Mouse (Mus musculus) spleen, adult 2 months (tissue): ENCODE data around the gene Prss34. TPM values are rescaled to one million over a fixed set of nuclear protein-coding genes. Genes with fewer than 3 reads are reported as not detected.

Source experiments
- DNase-seq, 2 experiments: peaks; one replicate each; pipeline versions ENCODE4 v3.0.0 to v3.0.0-alpha.2; 2012 to 2021; ENCODE audit warnings: low spot score in 2 of 2, low read depth in 1 of 2
- H3K27ac ChIP-seq: fragments of 200-500 bp; 2 replicates; pipeline ENCODE4 v1.5.1; 2012; ENCODE audit warnings: low read length, inconsistent platforms; ENCODE audit not compliant: insufficient read depth
- H3K27me3 ChIP-seq: fragments of 200-500 bp; 2 replicates; pipeline ENCODE4 v1.6.1; 2012; ENCODE audit warnings: mild to moderate bottlenecking, moderate library complexity, low read length, inconsistent platforms; ENCODE audit not compliant: control insufficient read depth, insufficient read depth
- H3K36me3 ChIP-seq: fragments of 200-500 bp; 2 replicates; pipeline ENCODE4 v1.6.1; 2012; ENCODE audit warnings: mild to moderate bottlenecking, low read length, inconsistent platforms; ENCODE audit not compliant: control insufficient read depth, insufficient read depth
- H3K4me1 ChIP-seq: fragments of 200-500 bp; 2 replicates; pipeline ENCODE4 v1.6.1; 2011; ENCODE audit warnings: inconsistent platforms; ENCODE audit not compliant: control insufficient read depth, insufficient read depth, insufficient read length
- H3K4me3 ChIP-seq: fragments of 200-500 bp; 2 replicates; pipeline ENCODE4 v1.5.1; 2011; ENCODE audit warnings: mild to moderate bottlenecking, inconsistent platforms; ENCODE audit not compliant: insufficient read depth, insufficient read length; ENCODE audit errors: extremely low read depth
- CTCF ChIP-seq: fragments of 200-500 bp; IDR thresholded peaks from 2 replicates; pipeline ENCODE4 v1.5.1; 2011; ENCODE audit warnings: mild to moderate bottlenecking, inconsistent platforms; ENCODE audit not compliant: insufficient read depth, insufficient read length, insufficient replicate concordance; ENCODE audit errors: extremely low read depth
- POLR2A ChIP-seq: fragments of 200-500 bp; IDR thresholded peaks from 2 replicates; pipeline ENCODE4 v1.6.1; 2011; ENCODE audit warnings: low read depth, low read length, inconsistent platforms
- WGBS: fragments of 180-500 bp; shearing (Covaris S2); methylation state at CpG from one replicate; pipeline ENCODE4 v1.1.7; 2018; 5-methylcytosine and 5-hydroxymethylcytosine counted together
- polyA plus RNA-seq: library from polyadenylated mRNA; depleted of rRNA; stranded (reverse); fragments of >200 nt; gene quantifications from 2 replicates; pipeline ENCODE4 v1.2.3, GENCODE M21; 2012

The Prss34 gene
- polyA plus RNA-seq, 1 experiment = 2.5 TPM

DNA sequence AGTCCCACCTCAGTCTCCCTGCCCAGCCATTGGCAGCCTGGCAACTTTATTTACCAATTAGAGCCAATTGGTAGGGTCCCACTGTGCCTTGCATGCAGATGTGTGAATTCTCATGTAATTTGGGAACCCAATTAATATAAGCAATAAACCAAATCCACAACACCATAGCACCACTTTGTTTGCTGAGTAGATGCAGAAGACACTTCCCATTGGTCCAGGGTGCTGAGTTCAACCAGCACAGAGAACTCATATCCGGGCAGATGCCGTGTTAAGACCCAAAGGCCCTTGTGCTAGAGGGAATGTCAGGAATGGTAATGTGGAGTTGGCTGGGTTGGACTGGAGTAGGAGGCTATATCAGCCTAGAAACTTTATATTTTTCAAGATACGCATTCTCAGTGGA lies 22.4 kb upstream of the Prss34 start:
- H3K4me1 ChIP-seq = peaks cover 13% of the 10 kb centered on the region; the same call in 1 of the 2 replicates
- DNase-seq = no peak
- H3K27ac ChIP-seq = no peak overlapping the region
- TF ChIP-seq CTCF = no peak
- no peak for TF ChIP-seq POLR2A
- H3K4me3 ChIP-seq = no peak overlapping the region
- WGBS = 96% methylated on average over 3 of the region's 3 CpGs
- H3K36me3 ChIP-seq = no peaks in the 10 kb centered on the region
- H3K27me3 ChIP-seq = no peaks in the 10 kb centered on the region

GRCm38 (mm10) chr17:25282133-25282532 lies 16.1 kb upstream of the Prss34 start:
- Histone ChIP-seq H3K27me3 (no peaks in the 10 kb centered on the region), H3K36me3 (no peaks in the 10 kb centered on the region), H3K4me1 (no peaks in the 10 kb centered on the region), H3K27ac (no peak overlapping the region), H3K4me3 (no peak overlapping the region)
- TF ChIP-seq POLR2A (no peak), CTCF (no peak)
- WGBS = 41% methylated on average over 11 of the region's 11 CpGs
- peak in 1 of 2 experiments; percentile 31 for DNase-seq

DNA sequence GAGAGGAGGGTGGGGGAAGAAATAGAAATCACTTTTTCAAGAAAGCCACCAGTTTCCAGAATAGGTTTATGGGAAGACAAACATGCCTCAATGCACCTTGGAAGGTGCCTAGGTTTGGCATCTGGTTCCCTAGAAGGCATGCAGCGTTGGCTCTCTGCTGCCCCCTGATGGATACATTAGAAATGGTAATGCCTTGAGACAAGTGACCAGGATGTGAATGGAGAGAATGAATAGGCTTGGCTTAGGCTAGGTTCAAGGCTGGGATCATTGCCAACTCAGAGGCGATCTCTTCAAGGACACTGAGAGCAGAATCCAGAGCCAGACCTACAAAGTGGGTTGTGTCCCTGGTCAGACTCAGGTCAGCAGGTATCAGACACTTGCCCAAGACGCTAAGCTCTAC lies 13.2 kb upstream of the Prss34 start:
- Histone ChIP-seq H3K27me3 (no peaks in the 10 kb centered on the region), H3K36me3 (no peaks in the 10 kb centered on the region), H3K27ac (no peak overlapping the region), H3K4me1 (no peaks in the 10 kb centered on the region), H3K4me3 (no peak overlapping the region)
- peak; percentile 45 to 69 for DNase-seq
- 26% methylated on average over 3 of the region's 3 CpGs for WGBS
- TF ChIP-seq CTCF (peak; percentile 93; the same call in 1 of the 2 replicates), POLR2A (no peak)

DNA sequence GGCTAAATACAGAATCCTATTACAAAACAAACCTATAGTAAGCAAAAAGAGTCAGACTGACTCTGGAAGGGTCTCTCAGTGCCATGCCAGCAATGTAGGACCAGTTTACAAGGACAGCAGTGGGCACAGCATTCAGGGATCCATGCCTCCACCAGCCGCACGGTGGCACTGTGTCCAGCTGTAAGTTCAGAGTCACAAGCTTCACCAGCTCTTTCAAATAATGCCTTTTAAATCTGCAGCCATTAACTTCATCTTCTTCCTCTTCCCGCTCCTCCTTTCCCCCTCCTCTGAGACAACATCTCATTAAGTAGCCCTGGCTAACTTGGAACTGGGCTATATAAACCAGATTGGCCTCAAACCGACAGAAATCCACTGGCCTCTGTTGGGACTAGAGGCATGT lies 9.4 kb upstream of the Prss34 start:
- TF ChIP-seq POLR2A = no peak
- TF ChIP-seq CTCF = peak; percentile 64; the same call in 1 of the 2 replicates

GRCm38 (mm10) chr17:25290411-25290810 lies 7.8 kb upstream of the Prss34 start:
- no peak overlapping the region for H3K27ac ChIP-seq
- H3K36me3 ChIP-seq = no peaks in the 10 kb centered on the region
- DNase-seq = no peak
- H3K4me1 ChIP-seq = no peaks in the 10 kb centered on the region
- TF ChIP-seq POLR2A = no peak
- TF ChIP-seq CTCF = no peak
- no peak overlapping the region for H3K4me3 ChIP-seq
- 41% methylated on average over 4 of the region's 4 CpGs for WGBS
- no peaks in the 10 kb centered on the region for H3K27me3 ChIP-seq

More for the DNA sequence above, 9.4 kb upstream of the Prss34 start:
- 20% methylated on average over 4 of the region's 4 CpGs for WGBS
- no peaks in the 10 kb centered on the region for H3K4me1 ChIP-seq
- no peak overlapping the region for H3K4me3 ChIP-seq
- H3K27me3 ChIP-seq = no peaks in the 10 kb centered on the region
- no peaks in the 10 kb centered on the region for H3K36me3 ChIP-seq
- peak in 1 of 2 experiments; percentile 47 for DNase-seq
- no peak overlapping the region for H3K27ac ChIP-seq

GRCm38 (mm10) chr17:25293495-25293894 lies 4.7 kb upstream of the Prss34 start:
- Histone ChIP-seq H3K27me3 (no peaks in the 10 kb centered on the region), H3K4me3 (no peak overlapping the region), H3K36me3 (no peaks in the 10 kb centered on the region), H3K27ac (no peak overlapping the region), H3K4me1 (no peaks in the 10 kb centered on the region)
- no peak for TF ChIP-seq CTCF
- no peak for TF ChIP-seq POLR2A
- 55% methylated on average over 5 of the region's 5 CpGs for WGBS
- no peak for DNase-seq

- DNase-seq = no peak
- TF ChIP-seq POLR2A = no peak
- TF ChIP-seq CTCF = no peak
- H3K4me3 ChIP-seq = no peak overlapping the region
- H3K27me3 ChIP-seq = no peaks in the 10 kb centered on the region
- no peak overlapping the region for H3K27ac ChIP-seq
- no peaks in the 10 kb centered on the region for H3K36me3 ChIP-seq
- 70% methylated on average over 1 of the region's 1 CpGs for WGBS
- H3K4me1 ChIP-seq = no peaks in the 10 kb centered on the region
These were observed 4.1 kb upstream of the Prss34 start for GRCm38 (mm10) chr17:25294111-25294510.
